Mouse (Mus musculus): ENCODE measurements around the gene Tgfa. TPM values are rescaled to one million over a fixed set of nuclear protein-coding genes. Genes with fewer than 3 reads are reported as not detected.
A peak's percentile ranks its signal among the peaks of the same experiment; 100 is the strongest.

Gene Tgfa
- total RNA-seq (2014; rRNA removed; ENCODE audit: low replicate concordance) (7.2 and 13.1 TPM in 2 replicates), polyA plus RNA-seq (2015; fragmentation: Nextera tagmentation; extraction: Ambion mirVana) (1.1 TPM in 2 replicates)

GRCm38 (mm10) chr6:86194941-86195932 is at the start of gene Tgfa:
Gene Tgfa, plus strand, starts transcription at chr6:86195223.
- Histone ChIP-seq H3K9me3 (replicated peaks; ENCODE audit: control insufficient read depth, low read length) (no peaks in the 10 kb centered on the region), H3K27me3 (ENCODE audit: control insufficient read depth, insufficient read depth, low read length) (peaks cover 49% of the 10 kb centered on the region), H3K4me1 (ENCODE audit: control insufficient read depth, insufficient read depth) (no peaks in the 10 kb centered on the region), H3K4me3 (ENCODE audit: low read depth, low read length) (peak within 1 kb of the TSS; percentile 78), H3K9ac (replicated peaks; ENCODE audit: low read depth, low read length) (peak within 1 kb of the TSS; percentile 50), H3K27ac (ENCODE audit: low read depth) (peak within 1 kb of the TSS; percentile 12; the same call in 1 of the 2 replicates), H3K36me3 (replicated peaks; ENCODE audit: control insufficient read depth, insufficient read depth, low read length) (no peaks in the 10 kb centered on the region), H3K4me2 (ENCODE audit: low read depth, low read length) (peak within 1 kb of the TSS; percentile 95)
- ATAC-seq (ENCODE audit: insufficient read depth, low read depth): peak; percentile 91
- WGBS: under 1% methylated on average over 95 of the region's 97 CpGs
- DNase-seq (ENCODE audit: low spot score): peak; percentile 49
- TF ChIP-seq CTCF (IDR thresholded peaks at IDR 0.05; ENCODE audit: low read depth) (peak; percentile 46), EP300 (IDR thresholded peaks at IDR 0.05; ENCODE audit: low read depth) (no peak)

- Histone ChIP-seq H3K4me3 (ENCODE audit: low read depth, low read length) (no peak overlapping the region), H3K27me3 (ENCODE audit: control insufficient read depth, insufficient read depth, low read length) (no peaks in the 10 kb centered on the region), H3K4me1 (ENCODE audit: control insufficient read depth, insufficient read depth) (no peaks in the 10 kb centered on the region), H3K9me3 (replicated peaks; ENCODE audit: control insufficient read depth, low read length) (0 out of 2 replicates have a peak, but pooled peaks cover 7% of the 10 kb centered on the region), H3K36me3 (replicated peaks; ENCODE audit: control insufficient read depth, insufficient read depth, low read length) (no peaks in the 10 kb centered on the region), H3K9ac (replicated peaks; ENCODE audit: low read depth, low read length) (no peak overlapping the region), H3K4me2 (ENCODE audit: low read depth, low read length) (no peak overlapping the region), H3K27ac (ENCODE audit: low read depth) (no peak overlapping the region)
- WGBS: 27% methylated on average over 4 of the region's 4 CpGs
- ATAC-seq (ENCODE audit: insufficient read depth, low read depth): no peak
- TF ChIP-seq CTCF (IDR thresholded peaks at IDR 0.05; ENCODE audit: low read depth) (no peak), EP300 (IDR thresholded peaks at IDR 0.05; ENCODE audit: low read depth) (no peak)
- no peak for DNase-seq (ENCODE audit: low spot score)
Measured at GRCm38 (mm10) chr6:86148518-86148917, 46.5 kb upstream of the Tgfa start.

GRCm38 (mm10) chr6:86149001-86149400 is 46.0 kb upstream of the Tgfa start:
- WGBS: 26% methylated on average over 4 of the region's 4 CpGs
- Histone ChIP-seq H3K36me3 (replicated peaks; ENCODE audit: control insufficient read depth, insufficient read depth, low read length) (no peaks in the 10 kb centered on the region), H3K4me2 (ENCODE audit: low read depth, low read length) (no peak overlapping the region), H3K27ac (ENCODE audit: low read depth) (no peak overlapping the region), H3K27me3 (ENCODE audit: control insufficient read depth, insufficient read depth, low read length) (no peaks in the 10 kb centered on the region), H3K9me3 (replicated peaks; ENCODE audit: control insufficient read depth, low read length) (0 out of 2 replicates have a peak, but pooled peaks cover 7% of the 10 kb centered on the region), H3K4me3 (ENCODE audit: low read depth, low read length) (no peak overlapping the region), H3K4me1 (ENCODE audit: control insufficient read depth, insufficient read depth) (no peaks in the 10 kb centered on the region), H3K9ac (replicated peaks; ENCODE audit: low read depth, low read length) (no peak overlapping the region)
- no peak for DNase-seq (ENCODE audit: low spot score)
- TF ChIP-seq EP300 (IDR thresholded peaks at IDR 0.05; ENCODE audit: low read depth) (no peak), CTCF (IDR thresholded peaks at IDR 0.05; ENCODE audit: low read depth) (no peak)
- ATAC-seq (ENCODE audit: insufficient read depth, low read depth): no peak

- Histone ChIP-seq H3K27me3 (ENCODE audit: control insufficient read depth, insufficient read depth, low read length) (0 out of 2 replicates have a peak, but pooled peaks cover 8% of the 10 kb centered on the region), H3K36me3 (replicated peaks; ENCODE audit: control insufficient read depth, insufficient read depth, low read length) (no peaks in the 10 kb centered on the region), H3K27ac (ENCODE audit: low read depth) (no peak overlapping the region), H3K4me1 (ENCODE audit: control insufficient read depth, insufficient read depth) (no peaks in the 10 kb centered on the region), H3K4me2 (ENCODE audit: low read depth, low read length) (no peak overlapping the region), H3K4me3 (ENCODE audit: low read depth, low read length) (no peak overlapping the region), H3K9ac (replicated peaks; ENCODE audit: low read depth, low read length) (no peak overlapping the region), H3K9me3 (replicated peaks; ENCODE audit: control insufficient read depth, low read length) (0 out of 2 replicates have a peak, but pooled peaks cover 4% of the 10 kb centered on the region)
- WGBS: 85% methylated on average over 7 of the region's 7 CpGs
- ATAC-seq (ENCODE audit: insufficient read depth, low read depth) (no peak), DNase-seq (ENCODE audit: low spot score) (no peak)
- no peak for TF ChIP-seq CTCF (IDR thresholded peaks at IDR 0.05; ENCODE audit: low read depth)
- TF ChIP-seq EP300 (IDR thresholded peaks at IDR 0.05; ENCODE audit: low read depth): no peak
Measured at GRCm38 (mm10) chr6:86152676-86153075, 42.3 kb upstream of the Tgfa start.

GRCm38 (mm10) chr6:86153436-86153990 is 41.5 kb upstream of the Tgfa start:
- Histone ChIP-seq H3K9me3 (replicated peaks; ENCODE audit: control insufficient read depth, low read length) (0 out of 2 replicates have a peak, but pooled peaks cover 4% of the 10 kb centered on the region), H3K27me3 (ENCODE audit: control insufficient read depth, insufficient read depth, low read length) (0 out of 2 replicates have a peak, but pooled peaks cover 8% of the 10 kb centered on the region), H3K4me3 (ENCODE audit: low read depth, low read length) (no peak overlapping the region), H3K36me3 (replicated peaks; ENCODE audit: control insufficient read depth, insufficient read depth, low read length) (no peaks in the 10 kb centered on the region), H3K4me1 (ENCODE audit: control insufficient read depth, insufficient read depth) (no peaks in the 10 kb centered on the region), H3K27ac (ENCODE audit: low read depth) (no peak overlapping the region), H3K4me2 (ENCODE audit: low read depth, low read length) (no peak overlapping the region), H3K9ac (replicated peaks; ENCODE audit: low read depth, low read length) (no peak overlapping the region)
- WGBS: 70% methylated on average over 8 of the region's 8 CpGs
- DNase-seq (ENCODE audit: low spot score) (no peak), ATAC-seq (ENCODE audit: insufficient read depth, low read depth) (no peak)
- TF ChIP-seq CTCF (IDR thresholded peaks at IDR 0.05; ENCODE audit: low read depth): no peak
- no peak for TF ChIP-seq EP300 (IDR thresholded peaks at IDR 0.05; ENCODE audit: low read depth)
